31 mouse cellular contexts compared by ENCODE assay signal in the genomic region with DNA sequence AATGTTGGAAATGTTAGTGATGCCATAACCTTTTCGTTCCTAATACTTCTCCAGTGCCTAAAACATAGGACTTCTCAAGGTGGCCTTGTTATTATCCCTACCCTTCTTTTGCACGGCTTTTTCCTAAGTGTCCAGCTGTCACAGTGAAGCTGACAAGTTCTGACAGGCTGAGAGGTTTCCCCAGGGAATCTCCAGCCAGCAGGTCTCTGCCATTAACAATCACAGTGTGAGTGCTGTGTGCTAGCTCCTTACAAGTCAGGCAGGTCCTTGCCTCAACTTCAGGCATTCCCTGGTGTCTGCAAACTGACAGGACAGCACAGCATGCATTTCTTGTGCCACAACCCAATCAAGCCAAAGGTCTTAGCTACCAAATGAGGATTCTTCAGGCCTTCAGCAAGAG.
A peak's percentile ranks its signal among the peaks of the same experiment; 100 is the strongest.
DNase-seq lines count a peak whose midpoint lies in the region; ATAC-seq lines count a peak whose summit lies in the region.
"Had no signal": no experiment of that assay in that cellular context is flagged by ENCODE, and none has a peak within 500 bp of the region (broad histone marks: within the 10 kb centered on the region; RNA-seq: fewer than 3 reads in every experiment).

No protein-coding gene starts in this region.

- no peaks in the 10 kb centered on the region for H3K36me3 ChIP-seq in midbrain, embryonic 12.5 days
- H3K36me3 ChIP-seq in heart, embryonic 10.5 days = no peaks in the 10 kb centered on the region
- H3K36me3 ChIP-seq: embryonic facial prominence, embryonic 13.5 days; heart, embryonic 15.5 days; hindbrain, embryonic 13.5 days; limb, embryonic 13.5 days; neural tube, embryonic 15.5 days had no signal

- intact Hi-C loops in left cerebral cortex, postnatal 4 days (cut with DNase I) = no loop called here
- intact Hi-C loops in left cerebral cortex, postnatal 25 days (cut with DNase I) = no loop called here

- peak; percentile 82 for ATAC-seq in midbrain, embryonic 12.5 days (ENCODE audit: low FRiP score, low read depth)
- ATAC-seq: activated CD4-positive, CD25-positive, alpha-beta regulatory T cell, adult 4 months; forebrain, embryonic 16.5 days; inflammation-experienced regulatory T-cells, adult 6 months; liver, postnatal 0 days had no signal

- peak; percentile 3 to 4 for DNase-seq in cerebellum, postnatal 10 days
- no peak for DNase-seq in cerebellum, adult 9-10 months
- peak; percentile 1 for DNase-seq in left cerebral cortex, postnatal 4 days
- no peak for DNase-seq in left cerebral cortex, postnatal 25 days (ENCODE audit: low spot score in 2 of 2)
- peak; percentile 56 for DNase-seq in retina, postnatal 1 day
- no peak for DNase-seq in frontal cortex, postnatal 10 days (ENCODE audit: low spot score in 2 of 2)
- DNase-seq in heart, embryonic 10.5 days (ENCODE audit: low spot score) = no peak
- DNase-seq: adrenal gland, adult 2 months; adrenal gland, postnatal 36 days; cerebellum, adult 2 months; gastrocnemius, postnatal 10 days; kidney, adult 11 months; kidney, postnatal 14 days; liver, postnatal 0 days; lung, postnatal 36 days; right cerebral cortex, adult 18-20 months; thymus, adult 2 months; thymus, postnatal 36 days had no signal

- H3K27me3 ChIP-seq in midbrain, embryonic 12.5 days = no peaks in the 10 kb centered on the region
- H3K27me3 ChIP-seq in heart, embryonic 10.5 days (ENCODE audit: insufficient read depth, poor library complexity, severe bottlenecking) = no peaks in the 10 kb centered on the region
- H3K27me3 ChIP-seq: CH12.LX; embryonic facial prominence, embryonic 13.5 days; heart, embryonic 15.5 days; hindbrain, embryonic 13.5 days; limb, embryonic 13.5 days; megakaryocyte, embryonic 14.5 days; neural tube, embryonic 15.5 days had no signal

- 43% methylated on average over 2 of the region's 2 CpGs for WGBS in midbrain, embryonic 12.5 days
- WGBS in heart, embryonic 10.5 days = 55% methylated on average over 2 of the region's 2 CpGs

- no peak overlapping the region for H3K4me3 ChIP-seq in midbrain, embryonic 12.5 days
- no peak overlapping the region for H3K4me3 ChIP-seq in heart, embryonic 10.5 days
- H3K4me3 ChIP-seq: embryonic facial prominence, embryonic 13.5 days; erythroblast, embryonic 14.5 days; heart, embryonic 15.5 days; hindbrain, embryonic 13.5 days; limb, embryonic 13.5 days; megakaryocyte, embryonic 14.5 days; neural tube, embryonic 15.5 days had no signal

- H3K4me1 ChIP-seq in midbrain, embryonic 12.5 days = no peaks in the 10 kb centered on the region
- H3K4me1 ChIP-seq in heart, embryonic 10.5 days = no peaks in the 10 kb centered on the region
- H3K4me1 ChIP-seq: embryonic facial prominence, embryonic 13.5 days; heart, embryonic 15.5 days; hindbrain, embryonic 13.5 days; limb, embryonic 13.5 days; megakaryocyte, embryonic 14.5 days; neural tube, embryonic 15.5 days had no signal

- peak overlapping the region; percentile 42; the same call in 1 of the 2 replicates for H3K27ac ChIP-seq in midbrain, embryonic 12.5 days (replicated peaks)
- H3K27ac ChIP-seq in heart, embryonic 10.5 days = no peak overlapping the region
- H3K27ac ChIP-seq: embryonic facial prominence, embryonic 13.5 days; heart, embryonic 15.5 days; hindbrain, embryonic 13.5 days; limb, embryonic 13.5 days; neural tube, embryonic 15.5 days had no signal

- H3K9me3 ChIP-seq in midbrain, embryonic 12.5 days = no peaks in the 10 kb centered on the region
- no peaks in the 10 kb centered on the region for H3K9me3 ChIP-seq in heart, embryonic 10.5 days
- H3K9me3 ChIP-seq: embryonic facial prominence, embryonic 13.5 days; heart, embryonic 15.5 days; hindbrain, embryonic 13.5 days; limb, embryonic 13.5 days; megakaryocyte, embryonic 14.5 days; neural tube, embryonic 15.5 days had no signal

- no peak overlapping the region for H3K9ac ChIP-seq in midbrain, embryonic 12.5 days (replicated peaks)
- H3K9ac ChIP-seq: embryonic facial prominence, embryonic 13.5 days; heart, embryonic 15.5 days; hindbrain, embryonic 13.5 days; limb, embryonic 13.5 days; liver, postnatal 0 days; neural tube, embryonic 15.5 days had no signal

- no peak overlapping the region for H3K4me2 ChIP-seq in midbrain, embryonic 12.5 days (replicated peaks)
- H3K4me2 ChIP-seq: embryonic facial prominence, embryonic 13.5 days; heart, embryonic 15.5 days; hindbrain, embryonic 13.5 days; limb, embryonic 13.5 days; liver, embryonic 11.5 days; neural tube, embryonic 15.5 days had no signal

Comparison
In these comparisons a context has a peak if more than half of its experiments do, and no peak if none do; other contexts are left out.
1. DNase-seq: peak in cerebellum, postnatal 10 days (2 of 2), left cerebral cortex, postnatal 4 days (single experiment) and retina, postnatal 1 day (single experiment); none in cerebellum, adult 9-10 months (single experiment), left cerebral cortex, postnatal 25 days (0 of 2), frontal cortex, postnatal 10 days (0 of 2) and heart, embryonic 10.5 days (single experiment).